Mouse (Mus musculus): ENCODE measurements at regions not wholly inside any gene's neighbourhood (a gene's known extent, or its start where the extent isn't known, plus 50 kb on each side); places are given as distances from the start of the nearest gene placed in this dataset.

- WGBS = 73% methylated on average over 4 of the region's 4 CpGs
- Histone ChIP-seq H3K27me3 (ENCODE audit: control insufficient read depth, insufficient read depth, low read depth, low read length) (no peaks in the 10 kb centered on the region), H3K4me3 (ENCODE audit: low read depth, low read length) (no peak overlapping the region), H3K36me3 (ENCODE audit: control insufficient read depth, insufficient read depth, low read length) (no peaks in the 10 kb centered on the region), H3K4me1 (ENCODE audit: control insufficient read depth, insufficient read depth, low read length) (no peaks in the 10 kb centered on the region), H3K9me3 (replicated peaks; ENCODE audit: control insufficient read depth, low read length, poor library complexity, severe bottlenecking) (no peaks in the 10 kb centered on the region), H3K4me2 (ENCODE audit: low read length) (no peak overlapping the region), H3K9ac (ENCODE audit: low read depth, low read length) (no peak overlapping the region), H3K27ac (ENCODE audit: low read length) (no peak overlapping the region)
- no peak for ATAC-seq
Measured at GRCm38 (mm10) chr13:5440454-5440853, 420.8 kb upstream of the Klf6 start.

DNA sequence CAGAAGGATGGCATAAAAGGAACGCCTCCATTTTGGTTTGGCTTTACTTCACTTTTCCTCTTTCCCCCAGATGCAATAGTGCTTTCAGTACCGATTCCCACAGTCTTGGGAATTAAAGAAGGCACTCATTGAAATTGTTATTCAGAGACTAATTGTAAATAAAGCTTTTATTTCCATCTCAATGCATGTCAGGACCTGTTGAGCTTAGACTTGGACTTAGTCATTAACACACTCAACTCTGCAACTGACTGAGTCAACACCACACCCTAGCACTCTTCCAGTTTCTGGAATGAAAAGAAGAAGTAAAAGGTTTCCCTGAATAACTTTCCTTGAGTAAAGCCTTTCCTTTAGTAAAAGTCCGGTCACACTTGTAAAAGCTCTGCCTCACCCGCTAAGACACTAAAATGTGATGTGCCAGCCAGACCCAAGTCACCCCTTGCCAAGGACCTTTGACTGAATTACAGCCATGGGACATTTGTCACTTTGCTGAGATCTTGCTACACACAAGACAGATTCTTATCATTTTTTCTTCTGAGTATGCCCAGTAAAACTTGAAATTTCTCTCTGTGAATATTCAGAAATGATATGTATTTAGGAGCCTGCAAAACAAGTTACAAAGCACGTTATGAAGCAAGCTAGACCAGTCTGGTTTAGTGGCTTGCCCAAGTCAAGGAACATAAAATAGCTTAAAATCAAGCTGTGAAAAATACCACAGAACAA is 416.4 kb upstream of the Klf6 start:
- no peak overlapping the region for H3K27ac ChIP-seq (ENCODE audit: low read length)

DNA sequence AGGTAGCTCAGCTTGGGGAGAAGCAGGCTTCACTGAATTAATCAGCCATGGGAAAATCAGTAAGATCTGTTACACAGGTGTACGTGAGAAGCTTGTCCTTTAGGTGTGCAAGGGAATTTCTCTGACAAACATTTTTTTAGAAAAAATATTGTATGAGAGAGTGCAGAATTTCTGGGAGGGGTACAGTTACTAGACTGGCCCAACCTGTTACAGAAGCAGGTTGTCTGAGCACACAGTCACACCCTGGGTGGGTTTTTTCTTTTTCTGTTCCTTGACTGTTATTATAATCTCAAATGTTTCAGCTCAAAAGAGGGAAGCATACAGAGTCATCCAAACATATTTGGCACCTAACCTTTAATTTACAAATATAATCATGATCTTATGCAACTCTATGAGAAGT is 412.7 kb upstream of the Klf6 start:
- no peak overlapping the region for H3K4me2 ChIP-seq (ENCODE audit: low read length)
- no peak overlapping the region for H3K9ac ChIP-seq (ENCODE audit: low read depth, low read length)
- no peak overlapping the region for H3K4me3 ChIP-seq (ENCODE audit: low read depth, low read length)
- no peak for ATAC-seq
- WGBS = 81% methylated on average over 1 of the region's 1 CpGs
- H3K4me1 ChIP-seq (ENCODE audit: control insufficient read depth, insufficient read depth, low read length) = no peaks in the 10 kb centered on the region
- no peaks in the 10 kb centered on the region for H3K27me3 ChIP-seq (ENCODE audit: control insufficient read depth, insufficient read depth, low read depth, low read length)
- H3K36me3 ChIP-seq (ENCODE audit: control insufficient read depth, insufficient read depth, low read length) = no peaks in the 10 kb centered on the region
- H3K27ac ChIP-seq (ENCODE audit: low read length) = no peak overlapping the region
- no peaks in the 10 kb centered on the region for H3K9me3 ChIP-seq (replicated peaks; ENCODE audit: control insufficient read depth, low read length, poor library complexity, severe bottlenecking)

More for the DNA sequence above, 416.4 kb upstream of the Klf6 start:
- no peak overlapping the region for H3K4me2 ChIP-seq (ENCODE audit: low read length)
- WGBS = 75% methylated on average over 5 of the region's 5 CpGs
- no peak overlapping the region for H3K9ac ChIP-seq (ENCODE audit: low read depth, low read length)
- H3K27me3 ChIP-seq (ENCODE audit: control insufficient read depth, insufficient read depth, low read depth, low read length) = no peaks in the 10 kb centered on the region
- H3K4me1 ChIP-seq (ENCODE audit: control insufficient read depth, insufficient read depth, low read length) = no peaks in the 10 kb centered on the region
- no peak for ATAC-seq
- no peaks in the 10 kb centered on the region for H3K36me3 ChIP-seq (ENCODE audit: control insufficient read depth, insufficient read depth, low read length)
- no peak overlapping the region for H3K4me3 ChIP-seq (ENCODE audit: low read depth, low read length)
- H3K9me3 ChIP-seq (replicated peaks; ENCODE audit: control insufficient read depth, low read length, poor library complexity, severe bottlenecking) = no peaks in the 10 kb centered on the region

- 84% methylated on average over 2 of the region's 2 CpGs for WGBS
- H3K9ac ChIP-seq (ENCODE audit: low read depth, low read length) = no peak overlapping the region
- H3K36me3 ChIP-seq (ENCODE audit: control insufficient read depth, insufficient read depth, low read length) = no peaks in the 10 kb centered on the region
- H3K27ac ChIP-seq (ENCODE audit: low read length) = no peak overlapping the region
- no peaks in the 10 kb centered on the region for H3K9me3 ChIP-seq (replicated peaks; ENCODE audit: control insufficient read depth, low read length, poor library complexity, severe bottlenecking)
- H3K4me1 ChIP-seq (ENCODE audit: control insufficient read depth, insufficient read depth, low read length) = no peaks in the 10 kb centered on the region
- no peak for ATAC-seq
- H3K4me3 ChIP-seq (ENCODE audit: low read depth, low read length) = no peak overlapping the region
- no peak overlapping the region for H3K4me2 ChIP-seq (ENCODE audit: low read length)
- H3K27me3 ChIP-seq (ENCODE audit: control insufficient read depth, insufficient read depth, low read depth, low read length) = no peaks in the 10 kb centered on the region
Measured at GRCm38 (mm10) chr13:5480779-5481178, 380.5 kb upstream of the Klf6 start.

- 83% methylated on average over 1 of the region's 1 CpGs for WGBS
- no peak overlapping the region for H3K9ac ChIP-seq (ENCODE audit: low read depth, low read length)
- H3K4me2 ChIP-seq (ENCODE audit: low read length) = no peak overlapping the region
- H3K4me3 ChIP-seq (ENCODE audit: low read depth, low read length) = no peak overlapping the region
- H3K9me3 ChIP-seq (replicated peaks; ENCODE audit: control insufficient read depth, low read length, poor library complexity, severe bottlenecking) = no peaks in the 10 kb centered on the region
- ATAC-seq = no peak
- no peaks in the 10 kb centered on the region for H3K4me1 ChIP-seq (ENCODE audit: control insufficient read depth, insufficient read depth, low read length)
- H3K36me3 ChIP-seq (ENCODE audit: control insufficient read depth, insufficient read depth, low read length) = no peaks in the 10 kb centered on the region
- no peak overlapping the region for H3K27ac ChIP-seq (ENCODE audit: low read length)
- no peaks in the 10 kb centered on the region for H3K27me3 ChIP-seq (ENCODE audit: control insufficient read depth, insufficient read depth, low read depth, low read length)
Measured at GRCm38 (mm10) chr13:5492266-5492665, 369.0 kb upstream of the Klf6 start.

DNA sequence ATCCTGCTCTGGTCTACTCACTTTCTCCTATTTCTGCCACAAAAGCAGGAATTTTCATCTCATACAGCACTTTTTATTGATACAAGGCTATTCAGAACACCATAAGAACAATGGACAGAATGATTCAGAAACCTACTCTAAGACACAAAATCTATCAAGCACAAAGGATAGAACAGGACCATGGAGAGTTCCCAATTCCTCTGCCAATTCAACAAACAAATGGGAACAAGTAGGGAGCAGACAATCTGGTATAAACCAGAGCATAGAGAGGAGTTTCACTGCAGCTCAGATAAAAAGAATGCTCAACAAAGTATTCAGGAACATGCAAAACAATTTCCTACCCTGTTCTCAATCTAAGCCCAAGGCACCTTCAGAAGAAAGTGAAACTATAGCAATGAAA is 363.7 kb upstream of the Klf6 start:
- Histone ChIP-seq H3K9ac (ENCODE audit: low read depth, low read length) (no peak overlapping the region), H3K4me1 (ENCODE audit: control insufficient read depth, insufficient read depth, low read length) (no peaks in the 10 kb centered on the region), H3K36me3 (ENCODE audit: control insufficient read depth, insufficient read depth, low read length) (no peaks in the 10 kb centered on the region), H3K27me3 (ENCODE audit: control insufficient read depth, insufficient read depth, low read depth, low read length) (no peaks in the 10 kb centered on the region), H3K27ac (ENCODE audit: low read length) (no peak overlapping the region), H3K4me3 (ENCODE audit: low read depth, low read length) (no peak overlapping the region), H3K4me2 (ENCODE audit: low read length) (no peak overlapping the region), H3K9me3 (replicated peaks; ENCODE audit: control insufficient read depth, low read length, poor library complexity, severe bottlenecking) (no peaks in the 10 kb centered on the region)
- no peak for ATAC-seq

- Histone ChIP-seq H3K4me1 (ENCODE audit: control insufficient read depth, insufficient read depth, low read length) (no peaks in the 10 kb centered on the region), H3K4me2 (ENCODE audit: low read length) (no peak overlapping the region), H3K27me3 (ENCODE audit: control insufficient read depth, insufficient read depth, low read depth, low read length) (no peaks in the 10 kb centered on the region), H3K4me3 (ENCODE audit: low read depth, low read length) (no peak overlapping the region), H3K9ac (ENCODE audit: low read depth, low read length) (no peak overlapping the region), H3K27ac (ENCODE audit: low read length) (no peak overlapping the region), H3K36me3 (ENCODE audit: control insufficient read depth, insufficient read depth, low read length) (no peaks in the 10 kb centered on the region), H3K9me3 (replicated peaks; ENCODE audit: control insufficient read depth, low read length, poor library complexity, severe bottlenecking) (no peaks in the 10 kb centered on the region)
- no peak for ATAC-seq
Measured at GRCm38 (mm10) chr13:5511784-5512183, 349.5 kb upstream of the Klf6 start.

GRCm38 (mm10) chr13:5515552-5515951 is 345.7 kb upstream of the Klf6 start:
- no peak overlapping the region for H3K9ac ChIP-seq (ENCODE audit: low read depth, low read length)
- no peak overlapping the region for H3K4me3 ChIP-seq (ENCODE audit: low read depth, low read length)
- WGBS = 69% methylated on average over 2 of the region's 2 CpGs
- no peak for ATAC-seq
- H3K36me3 ChIP-seq (ENCODE audit: control insufficient read depth, insufficient read depth, low read length) = no peaks in the 10 kb centered on the region
- H3K9me3 ChIP-seq (replicated peaks; ENCODE audit: control insufficient read depth, low read length, poor library complexity, severe bottlenecking) = no peaks in the 10 kb centered on the region
- H3K4me2 ChIP-seq (ENCODE audit: low read length) = no peak overlapping the region
- H3K27ac ChIP-seq (ENCODE audit: low read length) = no peak overlapping the region
- H3K27me3 ChIP-seq (ENCODE audit: control insufficient read depth, insufficient read depth, low read depth, low read length) = no peaks in the 10 kb centered on the region
- no peaks in the 10 kb centered on the region for H3K4me1 ChIP-seq (ENCODE audit: control insufficient read depth, insufficient read depth, low read length)

DNA sequence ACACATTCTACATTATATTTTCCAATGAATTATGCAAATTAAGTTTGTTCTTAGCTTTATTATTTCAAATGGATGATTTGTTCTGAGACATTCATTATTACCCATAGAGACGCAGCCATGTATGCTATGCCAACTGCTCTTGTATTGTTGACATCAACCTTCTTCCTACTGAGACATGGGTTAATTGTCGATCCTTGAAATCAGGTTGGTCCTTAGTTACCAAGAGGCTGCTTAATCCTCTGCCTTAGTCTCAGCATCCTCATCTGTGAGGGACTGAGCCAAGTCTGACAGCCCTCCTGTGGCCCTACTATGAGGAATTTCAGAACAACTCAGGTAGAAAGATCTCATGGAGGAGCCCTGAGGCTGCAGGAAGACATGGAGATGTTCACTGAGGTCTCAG is 345.2 kb upstream of the Klf6 start:
- Histone ChIP-seq H3K36me3 (ENCODE audit: control insufficient read depth, insufficient read depth, low read length) (no peaks in the 10 kb centered on the region), H3K27ac (ENCODE audit: low read length) (no peak overlapping the region), H3K4me2 (ENCODE audit: low read length) (no peak overlapping the region), H3K4me3 (ENCODE audit: low read depth, low read length) (no peak overlapping the region), H3K27me3 (ENCODE audit: control insufficient read depth, insufficient read depth, low read depth, low read length) (no peaks in the 10 kb centered on the region), H3K9ac (ENCODE audit: low read depth, low read length) (no peak overlapping the region), H3K9me3 (replicated peaks; ENCODE audit: control insufficient read depth, low read length, poor library complexity, severe bottlenecking) (no peaks in the 10 kb centered on the region), H3K4me1 (ENCODE audit: control insufficient read depth, insufficient read depth, low read length) (no peaks in the 10 kb centered on the region)
- ATAC-seq = no peak
- WGBS = 86% methylated on average over 2 of the region's 2 CpGs

All from midbrain, embryonic 16.5 days (tissue).